Mouse (Mus musculus): Measurements from ENCODE around the gene Dgkz.

Dgkz gene

GRCm38 (mm10) chr2:91993409-91993808, 17.7 kb upstream of the Dgkz start:
- DNase-seq = no peak

DNA sequence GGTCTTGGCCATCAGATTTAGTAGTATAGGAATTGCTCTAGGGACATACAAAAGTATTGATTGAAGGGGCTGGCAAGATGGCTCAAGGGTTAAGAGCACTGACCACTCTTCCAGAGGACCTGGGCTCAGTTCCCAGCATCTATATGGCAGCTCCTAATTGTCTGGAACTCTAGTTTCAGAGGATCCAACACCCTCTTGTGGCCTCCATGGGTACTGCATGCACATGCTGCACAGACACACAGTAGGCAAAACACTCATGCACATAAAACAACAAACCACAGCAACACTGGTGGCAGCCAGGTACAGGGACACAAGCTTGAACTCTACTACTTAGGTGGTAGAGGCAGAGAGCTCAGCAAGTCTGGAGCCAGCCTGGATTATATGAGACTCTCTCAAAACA, 14.1 kb upstream of the Dgkz start:
- no peak for DNase-seq

DNA sequence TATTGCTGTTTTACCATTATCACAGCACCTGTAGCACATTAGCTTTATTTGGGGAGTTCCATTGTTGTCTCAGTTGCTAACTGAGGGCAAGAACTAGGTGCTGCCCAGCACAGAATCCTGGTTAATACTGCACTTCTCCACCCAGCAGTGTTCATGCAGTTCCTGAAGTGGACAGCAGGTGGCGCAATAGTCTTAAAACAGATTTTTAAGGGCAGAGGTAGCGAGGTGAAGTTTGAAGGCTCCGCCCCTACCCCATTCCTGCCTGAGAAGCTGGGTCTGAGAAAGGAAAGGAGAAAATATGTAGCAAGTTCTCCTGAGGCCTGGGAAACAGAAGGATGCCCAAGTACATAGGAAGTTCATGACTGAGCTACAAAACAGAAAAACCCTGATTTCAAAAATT, 11.9 kb upstream of the Dgkz start:
- DNase-seq = peak; percentile 75 to 84

DNA sequence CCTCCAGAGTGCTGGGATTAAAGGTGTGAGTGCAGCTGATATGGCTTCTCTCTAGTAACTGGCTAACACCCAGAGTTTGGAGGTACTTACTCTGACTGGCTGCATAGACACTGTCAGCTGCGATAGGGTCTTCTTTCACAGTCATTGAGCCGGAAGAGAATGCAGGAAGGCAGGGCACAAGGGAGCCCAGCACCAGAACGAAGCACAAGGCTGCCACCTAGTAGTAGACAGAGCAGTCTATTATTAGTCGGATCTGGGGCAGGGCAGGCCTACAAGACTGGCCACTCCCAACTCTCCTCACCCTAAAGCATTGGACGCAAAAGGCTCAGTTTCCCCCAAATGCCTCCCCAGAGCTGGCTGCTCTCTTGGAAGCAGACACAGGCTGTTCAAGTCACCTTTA, 10.4 kb upstream of the Dgkz start:
- peak; percentile 39 to 58 for DNase-seq

GRCm38 (mm10) chr2:91984906-91985525, 9.4 kb upstream of the Dgkz start:
- peak in 1 of 2 experiments; percentile 37 for DNase-seq

GRCm38 (mm10) chr2:91984439-91984838, 8.8 kb upstream of the Dgkz start:
- DNase-seq = peak; percentile 71 to 86

DNA sequence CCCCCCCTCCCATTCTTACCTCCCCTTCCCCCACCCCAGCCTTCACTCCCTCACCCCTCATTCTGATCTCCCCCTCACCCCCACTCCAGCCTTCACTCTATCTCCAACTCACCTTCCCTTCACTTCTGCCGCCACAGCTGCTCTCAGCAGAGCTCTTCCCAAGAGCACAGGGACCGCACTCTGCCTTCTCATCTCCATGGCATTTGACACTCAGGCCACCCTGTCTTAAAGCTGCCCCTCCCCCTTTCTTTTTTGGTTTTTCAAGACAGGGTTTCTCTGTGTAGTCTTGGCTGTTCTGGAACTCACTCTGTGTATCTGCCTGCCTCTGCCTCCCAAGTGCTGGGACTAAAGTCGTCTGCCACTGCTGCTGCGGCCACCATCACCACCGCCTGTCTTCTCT, 5.2 kb upstream of the Dgkz start:
- no peak for DNase-seq

DNA sequence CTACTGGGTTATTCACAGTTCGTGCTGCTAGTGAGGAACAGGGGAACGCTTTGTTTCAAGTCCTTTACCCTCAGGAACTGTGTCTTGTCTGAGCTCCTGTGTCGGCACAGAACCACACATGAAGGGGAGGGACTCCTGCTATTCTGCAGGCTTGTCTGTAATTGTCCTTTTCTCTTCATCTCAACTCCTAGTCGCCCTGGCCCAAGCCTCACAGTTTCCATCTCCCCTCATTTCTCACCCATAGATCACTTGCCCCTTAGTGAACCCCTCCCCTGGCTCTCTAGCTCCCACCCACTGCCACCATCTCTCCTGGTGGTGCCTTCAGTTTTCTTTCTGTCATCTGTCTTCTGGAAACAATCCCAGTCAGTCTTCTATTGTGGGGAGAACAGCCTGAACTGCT, 4.6 kb upstream of the Dgkz start:
- DNase-seq = no peak

DNA sequence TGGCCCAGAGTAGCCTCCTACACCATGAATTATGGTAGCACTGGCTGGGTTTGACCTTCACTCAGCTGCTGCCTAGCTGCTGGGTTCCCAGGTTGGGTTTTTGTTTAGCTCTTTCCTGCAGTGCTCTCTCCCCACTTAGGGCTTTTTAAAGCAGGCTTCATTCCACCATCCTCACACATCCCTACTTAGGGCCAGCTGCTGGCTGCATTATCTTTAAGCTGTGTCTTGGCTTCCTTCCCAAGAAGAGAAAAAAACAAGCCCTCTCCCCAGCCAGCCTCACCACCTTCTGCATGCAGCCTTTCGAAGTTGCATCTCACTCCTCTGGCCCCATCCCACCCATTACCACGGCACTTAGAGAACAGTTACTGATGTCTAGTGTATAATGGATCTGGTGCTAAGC, 2.9 kb upstream of the Dgkz start:
- DNase-seq = no peak

GRCm38 (mm10) chr2:91977960-91978359, 2.3 kb upstream of the Dgkz start:
- DNase-seq = no peak

DNA sequence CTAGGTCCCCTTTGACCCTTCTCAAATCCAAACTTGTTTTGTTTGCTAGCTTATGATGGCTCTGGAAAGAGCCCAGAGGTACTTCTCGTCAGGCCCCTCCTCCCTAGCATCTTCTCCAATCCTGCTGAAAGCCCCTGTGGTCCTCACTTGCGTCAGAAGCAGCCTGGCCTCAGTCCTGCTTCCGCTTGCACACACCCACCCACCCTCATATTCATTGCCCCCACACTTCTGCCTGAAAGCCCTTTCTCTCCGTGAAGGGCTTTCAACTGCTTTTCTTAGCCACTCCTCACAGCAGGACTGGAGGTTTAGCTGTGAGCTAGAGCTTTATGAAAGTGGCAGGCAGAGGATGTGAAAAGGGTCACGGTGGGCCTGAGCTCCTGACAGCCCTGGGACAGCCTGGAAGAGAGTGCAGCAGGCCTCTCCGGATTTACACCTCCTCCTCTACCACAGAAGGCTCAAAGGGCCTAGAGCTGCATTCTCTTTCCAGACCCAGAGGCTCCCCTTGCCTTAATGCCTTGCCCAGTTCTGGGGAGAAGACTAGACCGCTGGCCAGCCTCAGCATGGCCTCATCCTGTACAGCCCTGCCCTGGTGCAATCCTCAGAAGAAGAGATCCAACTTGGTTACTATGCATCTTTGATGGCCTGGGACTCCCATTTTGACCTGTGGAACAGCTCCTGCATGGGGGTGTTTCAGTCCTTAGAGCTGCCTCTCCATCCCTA, 2.1 kb downstream of the Dgkz start:
- DNase-seq = no peak

DNA sequence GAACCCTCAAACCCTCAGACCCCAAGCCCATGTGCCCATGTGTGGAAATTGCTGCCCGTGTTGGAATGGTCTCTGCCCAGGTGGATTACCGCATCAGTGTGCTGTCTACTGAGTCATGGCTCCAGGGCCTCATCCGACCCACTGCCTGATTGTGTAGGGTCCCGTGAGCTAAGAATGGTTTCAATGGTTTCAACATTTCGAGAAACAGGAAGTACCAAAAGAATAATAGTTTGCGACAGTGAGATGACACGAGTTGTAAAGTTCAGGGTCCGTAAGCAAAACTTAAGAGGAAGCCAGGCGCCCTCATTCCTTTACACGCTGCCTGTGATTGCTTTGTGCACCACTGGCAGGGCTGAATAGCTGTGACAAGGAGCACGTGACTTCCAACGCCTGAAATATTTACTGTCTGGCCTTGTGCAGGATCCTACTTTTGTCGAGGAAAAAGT, 3.5 kb downstream of the Dgkz start:
- DNase-seq = no peak

- no peak for DNase-seq
Observed at GRCm38 (mm10) chr2:91971231-91972097, 4.2 kb downstream of the Dgkz start.

DNA sequence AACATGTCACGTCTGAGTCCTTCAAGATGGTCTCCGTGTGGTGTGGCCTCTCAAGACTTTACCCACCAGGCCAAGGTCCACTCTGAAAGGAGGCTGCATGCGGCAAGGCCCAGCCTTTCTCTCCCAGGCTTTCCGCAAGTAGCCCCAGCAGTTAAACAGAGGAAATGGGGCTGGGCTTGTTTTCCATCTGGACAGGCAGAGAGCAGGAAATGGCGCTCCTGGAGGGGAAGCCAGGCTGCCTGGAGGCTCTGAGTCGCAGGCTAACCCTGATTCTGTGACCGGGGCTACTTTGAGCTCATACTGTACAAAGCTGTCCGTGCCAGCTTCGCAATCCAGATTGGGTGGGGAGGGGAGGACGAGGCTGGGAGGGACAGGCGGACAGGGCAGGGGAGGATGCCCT, 7.7 kb downstream of the Dgkz start:
- DNase-seq = no peak

DNA sequence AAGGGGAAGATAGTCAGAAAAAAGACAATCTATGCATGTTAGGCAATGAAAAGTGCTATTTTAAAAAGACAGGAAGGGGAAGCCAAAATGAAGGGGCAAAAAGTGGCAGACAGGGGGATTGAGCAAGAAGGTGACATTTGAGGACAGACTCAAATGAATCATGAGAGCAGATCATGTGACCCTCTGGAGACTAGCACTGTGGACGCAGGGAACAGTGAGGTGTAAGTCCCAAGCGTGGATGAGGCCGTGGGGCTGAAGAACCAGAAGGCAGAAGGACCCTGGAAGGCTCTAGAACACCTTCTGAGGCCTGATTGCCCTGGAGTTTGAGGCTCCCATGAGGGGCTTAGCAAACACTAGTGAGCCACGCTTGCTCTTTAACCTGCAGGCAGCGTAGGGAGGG, 9.3 kb downstream of the Dgkz start:
- no peak for DNase-seq

GRCm38 (mm10) chr2:91965417-91965816, 10.2 kb downstream of the Dgkz start:
- peak; percentile 47 to 69 for DNase-seq

- no peak for DNase-seq
Observed at GRCm38 (mm10) chr2:91964610-91965204, 11.0 kb downstream of the Dgkz start.

- peak; percentile 94 to 97 for DNase-seq
Observed at GRCm38 (mm10) chr2:91963443-91963932, 12.2 kb downstream of the Dgkz start.

GRCm38 (mm10) chr2:91962864-91963401, 12.7 kb downstream of the Dgkz start:
- DNase-seq = peak; percentile 48 to 67

DNA sequence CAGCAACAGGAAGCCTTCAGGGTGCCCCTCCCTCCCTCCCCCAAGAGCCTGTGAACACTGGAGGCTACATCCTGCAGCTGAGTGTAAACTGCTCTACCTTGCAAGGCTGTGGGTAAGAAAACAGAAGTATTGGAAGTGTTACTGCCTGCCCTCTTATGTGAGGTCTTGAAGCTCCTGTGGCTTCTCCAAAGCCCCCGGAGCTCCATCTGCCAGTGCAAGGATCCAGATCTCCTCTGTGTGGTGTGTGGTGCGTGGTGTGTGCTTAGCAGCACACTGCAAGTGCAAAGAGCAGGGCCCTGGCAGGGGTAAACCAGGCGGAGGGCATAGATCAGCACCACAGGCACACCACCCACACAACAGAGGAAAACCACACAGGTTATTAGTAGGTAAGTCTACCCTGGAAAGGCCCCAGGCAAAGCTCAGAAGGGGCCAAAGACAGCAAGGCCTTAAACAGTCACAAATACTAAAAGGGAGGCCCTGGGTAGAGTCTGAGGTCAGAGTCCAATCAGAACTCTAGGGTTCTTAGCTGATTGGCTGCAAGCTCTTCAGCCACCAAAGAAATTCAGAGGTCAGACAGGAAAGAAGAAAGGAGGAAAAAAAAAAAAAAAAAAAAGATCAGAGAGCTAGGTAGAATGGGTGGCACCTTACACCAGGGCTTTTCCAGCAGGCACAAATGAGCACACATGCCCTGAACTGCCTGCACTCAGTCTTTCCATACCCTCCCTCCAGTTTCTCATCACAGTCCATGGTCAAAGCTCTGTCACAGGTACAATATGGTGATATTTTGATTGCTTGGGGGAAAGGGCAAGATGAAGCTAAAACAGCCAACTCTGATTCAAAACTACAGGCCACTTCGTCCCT, 13.5 kb downstream of the Dgkz start:
- peak; percentile 60 to 61 for DNase-seq

- no peak for DNase-seq
Observed at GRCm38 (mm10) chr2:91960459-91960858, 15.2 kb downstream of the Dgkz start.
